Mouse (Mus musculus) ZHBTc4 (cell line): ENCODE measurements at regions not wholly inside any gene's neighbourhood (a gene's known extent, or its start where the extent isn't known, plus 50 kb on each side); places are given as distances from the start of the nearest gene placed in this dataset.

Experiments used
- DNase-seq: peaks from one replicate; pipeline ENCODE4 v3.0.0-alpha.2; 2011; ENCODE audit warnings: low read depth, low spot score

GRCm38 (mm10) chr15:52959711-52960110 lies 925.0 kb upstream of the Gm7489 start:
- no peak for DNase-seq

DNA sequence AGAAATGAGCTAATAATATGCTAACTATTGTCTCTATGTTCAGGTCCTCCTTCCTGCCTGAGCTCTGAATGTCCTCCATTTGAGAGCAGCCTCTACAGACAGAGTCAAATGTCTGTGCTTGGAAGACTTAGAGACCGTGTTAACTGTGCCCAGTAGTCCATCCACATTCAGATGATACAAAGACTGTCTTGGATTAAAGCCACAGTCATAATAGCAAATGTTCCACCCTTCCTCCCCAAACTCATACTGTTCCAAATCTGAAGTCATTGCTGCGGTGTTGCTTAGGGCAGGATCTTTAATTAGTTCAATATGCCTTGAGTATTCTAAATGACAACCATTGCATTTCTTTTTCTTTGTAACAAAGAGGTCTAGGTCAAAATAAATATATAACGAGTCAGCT lies 923.2 kb upstream of the Gm7489 start:
- DNase-seq = no peak

DNA sequence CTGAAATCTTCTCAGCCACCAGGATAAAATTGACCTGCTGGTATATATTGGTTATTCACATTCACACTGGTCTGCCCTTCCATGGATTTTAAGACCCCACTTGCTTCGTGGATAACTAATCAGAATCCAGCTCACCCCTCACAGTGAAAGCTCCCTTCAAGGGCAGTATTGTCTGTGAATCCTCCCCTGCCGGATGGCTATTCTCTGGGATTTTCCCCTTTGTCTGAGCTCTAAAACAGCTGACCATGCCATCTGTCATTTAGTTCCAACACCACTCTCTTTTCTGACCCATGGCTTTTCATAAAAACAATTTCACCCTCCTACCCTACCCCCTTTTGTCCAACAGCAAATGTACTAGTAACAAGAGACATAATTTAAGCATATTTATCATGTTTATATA lies 920.8 kb upstream of the Gm7489 start:
- DNase-seq = no peak

DNA sequence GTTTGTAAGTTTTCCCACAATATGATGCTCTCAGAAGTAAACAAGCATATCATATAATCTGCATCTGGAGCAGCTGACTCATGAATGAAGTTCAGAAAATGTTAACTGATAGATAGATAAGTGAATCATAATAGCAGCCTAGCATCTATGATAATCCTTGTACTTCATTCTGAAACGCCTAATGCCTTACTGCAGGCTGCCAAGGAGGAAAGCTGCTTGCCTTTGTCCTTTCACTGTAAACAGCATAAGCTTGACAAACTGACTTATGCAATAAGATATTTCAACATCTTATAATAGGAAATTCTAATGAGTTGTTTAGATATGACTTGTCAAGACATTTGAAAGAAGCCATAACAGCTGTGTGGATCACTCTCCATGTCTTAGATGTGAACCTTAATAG lies 920.3 kb upstream of the Gm7489 start:
- DNase-seq = no peak

DNA sequence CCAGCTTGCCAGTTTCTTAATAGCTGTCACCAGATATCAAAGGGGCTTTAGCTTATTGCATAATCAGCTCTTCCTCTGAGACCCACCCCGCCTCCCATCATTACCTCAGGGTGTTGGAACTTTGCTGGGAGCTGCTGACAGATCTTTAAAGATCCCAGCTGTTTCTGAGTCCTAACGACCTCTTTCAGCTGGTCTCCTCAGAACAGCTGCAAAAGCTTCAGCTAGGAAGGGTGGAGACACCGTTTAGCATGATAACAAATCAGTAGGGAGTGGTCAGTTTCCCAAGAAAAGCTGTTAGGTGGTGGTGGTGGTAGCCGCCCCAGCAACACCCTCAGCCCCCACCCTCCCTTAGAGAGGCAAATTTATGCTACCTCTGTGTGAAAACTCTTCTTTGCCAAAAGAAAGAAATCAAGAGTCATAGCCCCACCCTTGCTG lies 916.9 kb upstream of the Gm7489 start:
- peak; percentile 96 for DNase-seq

GRCm38 (mm10) chr15:52982821-52983220 lies 901.9 kb upstream of the Gm7489 start:
- DNase-seq = no peak

DNA sequence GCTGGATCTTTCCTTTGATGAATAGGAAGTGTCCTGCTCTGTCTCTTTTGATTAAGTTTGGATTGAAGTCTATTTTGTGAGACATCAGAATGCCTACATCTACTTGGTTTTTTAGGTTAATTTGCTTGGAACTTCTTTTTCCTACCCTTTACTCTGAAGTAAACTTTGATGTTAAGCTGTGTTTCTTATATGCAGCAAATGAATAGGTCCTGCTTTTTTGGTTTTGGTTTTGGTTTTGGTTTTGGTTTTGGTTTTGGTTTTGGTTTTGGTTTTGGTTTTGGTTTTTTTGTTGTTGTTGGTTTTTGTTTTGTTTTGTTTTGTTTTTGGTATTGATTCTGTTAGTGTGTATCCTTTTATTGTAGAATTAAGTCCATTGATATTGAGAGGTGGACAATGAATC lies 894.1 kb upstream of the Gm7489 start:
- no peak for DNase-seq

GRCm38 (mm10) chr15:52994351-52994750 lies 890.4 kb upstream of the Gm7489 start:
- DNase-seq = no peak

DNA sequence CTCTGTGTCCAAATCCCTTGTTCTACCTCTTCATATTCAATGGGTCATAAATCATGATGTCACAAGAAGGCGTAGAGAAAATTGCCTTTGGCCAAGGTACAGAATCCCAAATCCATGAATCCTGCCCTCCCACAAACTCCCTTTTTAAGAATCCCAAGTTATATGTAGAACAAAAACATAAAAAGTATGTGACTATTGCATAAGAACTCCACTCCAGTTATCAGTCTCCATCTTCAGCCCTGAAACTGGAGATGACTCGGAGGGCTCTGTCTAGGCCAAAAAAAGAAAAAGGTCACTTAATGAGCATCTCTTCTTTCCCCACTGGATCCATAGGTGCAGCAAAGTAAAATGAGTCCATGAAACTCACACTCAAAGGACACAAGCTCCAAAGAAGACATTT lies 885.5 kb upstream of the Gm7489 start:
- DNase-seq = no peak

- DNase-seq = no peak
Observed at GRCm38 (mm10) chr15:52999776-53000175, 884.9 kb upstream of the Gm7489 start.

GRCm38 (mm10) chr15:53001429-53001828 lies 883.3 kb upstream of the Gm7489 start:
- DNase-seq = no peak

- no peak for DNase-seq
Observed at GRCm38 (mm10) chr15:53001964-53002363, 882.7 kb upstream of the Gm7489 start.

- no peak for DNase-seq
Observed at GRCm38 (mm10) chr15:53004078-53004477, 880.6 kb upstream of the Gm7489 start.

- no peak for DNase-seq
Observed at GRCm38 (mm10) chr15:53006844-53007243, 877.9 kb upstream of the Gm7489 start.

- DNase-seq = no peak
Observed at GRCm38 (mm10) chr15:53009337-53009736, 875.4 kb upstream of the Gm7489 start.
